Mouse (Mus musculus) brain, adult 10 weeks (tissue): Measurements from ENCODE around the gene Traf2. TPM values are rescaled to one million over a fixed set of nuclear protein-coding genes. Genes with fewer than 3 reads are reported as not detected.

Experiments used
- polyA plus RNA-seq: library from polyadenylated mRNA; stranded (reverse); fragments of 350-450 nt; fragmentation: Illumina TruSeq; extraction: RNeasy Lipid Tissue Mini Kit (QIAGEN cat#74804); gene quantifications from one replicate; pipeline ENCODE4 v1.2.3, GENCODE M21; 2015; ENCODE audit warnings: low read depth, low replicate concordance

Traf2 gene
- polyA plus RNA-seq, result 10.6 TPM

DNA sequence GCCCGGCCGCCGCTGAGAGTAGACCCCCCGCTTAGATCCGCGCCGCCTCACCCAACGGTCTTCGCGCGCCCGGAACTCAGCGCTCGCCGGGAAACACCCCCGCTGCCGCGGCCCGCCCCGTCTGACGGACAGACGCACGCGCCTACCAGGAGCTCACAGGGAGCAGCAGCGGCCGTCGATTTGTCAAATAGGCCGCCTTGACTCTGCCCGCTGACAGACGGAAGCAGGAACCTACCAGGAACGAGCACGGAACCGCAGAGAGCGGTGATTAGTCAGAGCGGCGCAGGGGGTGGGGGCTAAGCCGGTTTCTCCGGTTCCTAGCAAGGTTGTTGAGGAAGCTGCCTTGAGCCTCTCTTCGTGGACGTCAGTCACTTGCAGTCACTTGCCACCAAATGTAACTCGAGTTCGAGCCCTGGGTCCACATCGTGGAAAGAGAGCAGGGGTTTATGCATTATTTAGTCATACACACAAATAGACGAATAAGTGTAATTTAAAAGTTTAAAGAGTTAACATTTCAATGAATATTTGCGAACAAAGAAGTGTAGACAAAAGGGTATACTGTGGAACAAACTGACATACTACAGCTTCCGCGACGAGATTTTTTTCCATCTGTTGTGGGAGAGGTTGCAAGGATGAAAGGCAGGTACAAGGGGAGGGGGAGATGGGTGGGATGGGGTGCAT, at the start of gene Traf2:
Traf2 (minus strand) TSS at position 130 of the 681 bp plus-strand sequence.

DNA sequence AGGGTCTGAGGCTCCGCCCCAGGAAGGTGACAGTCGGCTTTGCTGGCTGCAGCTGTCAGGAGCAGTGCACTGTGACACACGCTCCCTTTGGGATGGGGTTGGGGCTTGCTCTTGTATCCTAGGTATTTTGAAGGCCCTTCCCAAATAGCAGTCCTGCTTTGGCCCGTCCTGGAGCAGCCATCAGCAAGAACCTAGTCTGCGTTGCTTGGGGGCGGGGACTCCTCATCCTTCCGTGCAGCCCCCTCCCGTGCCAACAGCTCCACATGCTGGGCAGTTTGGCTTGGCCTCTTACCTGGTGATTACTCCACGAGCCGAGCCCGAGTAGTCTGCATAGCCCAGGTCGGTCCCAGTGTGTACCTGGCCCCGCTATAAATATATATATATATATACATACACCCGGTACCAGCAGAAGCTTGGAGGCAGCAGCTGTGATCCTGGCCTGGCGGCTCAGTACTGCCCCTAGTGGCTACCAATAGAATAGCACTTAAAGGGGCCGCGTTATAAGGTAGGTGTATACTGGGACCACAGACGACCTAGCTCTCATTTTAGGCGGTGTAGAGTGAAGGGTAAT, 34.6 kb upstream of the Traf2 start, which contains the start of gene Ajm1:
Ajm1 (minus strand) TSS at position 464 of the 571 bp plus-strand sequence.

DNA sequence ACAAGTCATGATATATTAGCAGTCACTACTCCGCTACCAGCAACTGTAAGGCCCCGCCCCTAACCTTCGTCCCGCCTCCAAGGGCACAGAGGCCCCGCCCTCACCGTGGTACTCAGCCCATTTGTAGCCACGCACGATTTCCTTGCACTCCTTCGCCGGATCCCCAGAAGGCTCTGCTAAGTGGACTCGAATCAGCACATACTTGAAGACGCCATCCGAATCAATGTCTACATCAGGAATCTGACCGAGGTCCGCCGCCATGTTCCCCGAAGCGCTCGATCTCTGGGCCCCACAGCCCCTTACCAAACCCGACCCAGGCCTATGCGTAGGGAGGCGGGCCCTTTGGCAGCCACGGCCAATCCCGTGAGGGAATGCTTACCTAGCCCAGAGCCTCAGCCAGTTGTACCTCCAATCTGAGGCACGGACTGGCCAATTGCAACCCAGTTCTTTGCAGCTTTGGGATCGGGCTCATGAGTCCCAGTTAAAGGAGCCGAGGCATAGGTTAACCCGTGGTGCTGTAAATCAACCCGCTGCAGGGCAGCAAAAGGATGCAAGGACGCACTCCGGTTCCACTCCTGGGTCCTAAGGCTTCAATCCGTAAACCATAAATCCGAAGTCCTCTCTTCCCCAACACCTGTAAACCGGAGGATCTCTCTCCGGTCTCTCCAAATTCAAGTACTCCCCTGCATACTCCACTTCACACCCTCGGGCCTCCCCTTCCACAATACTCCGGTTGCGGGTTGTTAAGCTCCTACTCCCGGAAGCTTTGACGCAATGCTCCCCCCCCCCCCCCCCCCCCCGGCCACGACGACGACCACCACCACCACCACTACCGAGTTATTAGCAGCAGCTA, 28.1 kb upstream of the Traf2 start, which contains the start of the genes Mamdc4 and Phpt1:
Mamdc4 (minus strand) TSS at position 267 of the 853 bp plus-strand sequence.
Phpt1 (minus strand) TSS at position 646 of the 853 bp plus-strand sequence.

DNA sequence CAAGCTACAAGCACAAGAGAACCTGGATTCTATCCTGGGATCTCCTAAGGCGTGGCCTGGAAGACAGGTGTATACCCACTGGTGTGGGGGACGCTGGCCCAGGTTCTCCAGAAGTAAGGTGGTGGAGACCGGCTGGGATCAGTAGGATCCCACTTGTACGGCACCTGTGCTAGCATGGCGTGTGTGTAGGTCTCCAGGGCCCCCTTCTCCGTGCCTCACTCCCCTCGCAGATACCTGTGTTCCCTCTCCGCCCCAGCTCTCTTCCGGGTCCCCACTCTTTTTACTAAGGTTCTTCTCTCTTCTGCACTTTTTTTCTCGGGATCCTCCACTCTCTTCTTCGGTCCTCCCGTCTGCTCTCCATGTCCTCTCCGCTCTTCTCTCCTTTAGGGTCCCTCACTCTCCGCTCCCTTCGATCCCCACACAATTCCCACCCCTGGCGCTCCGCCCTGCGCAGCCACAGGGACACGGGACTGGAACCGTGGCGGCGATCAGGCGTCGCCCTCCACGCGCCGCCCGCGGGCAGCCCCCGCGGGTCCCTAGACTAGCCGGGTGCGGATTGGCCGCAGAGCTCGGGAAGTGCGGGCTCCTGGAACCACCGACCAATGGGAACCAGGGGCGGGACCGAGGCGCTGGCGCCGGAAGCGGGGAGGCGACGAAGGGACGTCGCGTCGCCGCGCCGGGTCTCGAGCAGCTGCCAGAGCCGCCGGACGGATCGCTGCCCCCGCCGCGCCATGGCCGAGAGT, 10.7 kb upstream of the Traf2 start, which contains the start of gene Edf1:
Edf1 (plus strand) TSS at position 627 of the 743 bp plus-strand sequence.

DNA sequence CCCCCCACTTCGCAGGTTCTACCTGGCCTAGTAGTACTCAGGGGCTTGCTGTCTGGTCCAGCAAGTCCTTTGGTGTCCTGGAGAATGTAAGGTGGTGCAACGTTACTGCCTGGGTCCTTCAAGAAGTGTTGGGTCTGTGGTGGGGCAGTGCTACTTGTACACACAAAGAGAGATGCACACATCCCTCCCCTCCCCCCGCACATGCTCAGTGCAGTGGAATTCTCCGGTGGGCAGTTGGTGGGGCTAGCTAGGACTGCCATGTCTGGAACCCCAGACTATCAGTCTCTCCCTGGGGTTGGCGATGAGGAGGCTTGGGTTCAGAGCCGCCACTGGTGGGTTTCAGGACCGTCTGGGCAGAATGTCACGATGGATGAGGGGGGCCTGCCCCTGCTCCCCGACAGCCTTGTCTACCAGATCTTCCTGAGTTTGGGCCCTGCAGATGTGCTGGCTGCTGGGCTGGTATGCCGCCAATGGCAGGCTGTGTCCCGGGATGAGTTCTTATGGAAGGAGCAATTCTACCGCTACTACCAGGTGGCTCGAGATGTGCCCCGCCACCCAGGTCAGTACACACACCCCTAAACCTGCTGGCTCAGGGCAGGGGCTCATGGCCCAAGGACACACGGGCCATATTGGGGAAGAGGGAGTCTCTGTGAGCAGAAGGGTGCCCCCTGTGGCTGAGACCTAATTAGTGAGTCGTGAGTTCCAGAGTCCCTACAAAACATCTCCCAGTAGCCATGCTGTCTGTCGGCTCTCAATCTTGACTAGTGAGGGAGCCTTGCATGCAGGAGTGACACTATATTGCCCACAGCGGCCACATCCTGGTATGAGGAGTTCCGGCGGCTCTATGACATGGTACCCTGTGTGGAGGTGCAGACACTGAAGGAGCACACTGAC, 44.9 kb downstream of the Traf2 start, which contains the start of gene C8g:
C8g (minus strand) TSS at position 127 of the 894 bp plus-strand sequence.

DNA sequence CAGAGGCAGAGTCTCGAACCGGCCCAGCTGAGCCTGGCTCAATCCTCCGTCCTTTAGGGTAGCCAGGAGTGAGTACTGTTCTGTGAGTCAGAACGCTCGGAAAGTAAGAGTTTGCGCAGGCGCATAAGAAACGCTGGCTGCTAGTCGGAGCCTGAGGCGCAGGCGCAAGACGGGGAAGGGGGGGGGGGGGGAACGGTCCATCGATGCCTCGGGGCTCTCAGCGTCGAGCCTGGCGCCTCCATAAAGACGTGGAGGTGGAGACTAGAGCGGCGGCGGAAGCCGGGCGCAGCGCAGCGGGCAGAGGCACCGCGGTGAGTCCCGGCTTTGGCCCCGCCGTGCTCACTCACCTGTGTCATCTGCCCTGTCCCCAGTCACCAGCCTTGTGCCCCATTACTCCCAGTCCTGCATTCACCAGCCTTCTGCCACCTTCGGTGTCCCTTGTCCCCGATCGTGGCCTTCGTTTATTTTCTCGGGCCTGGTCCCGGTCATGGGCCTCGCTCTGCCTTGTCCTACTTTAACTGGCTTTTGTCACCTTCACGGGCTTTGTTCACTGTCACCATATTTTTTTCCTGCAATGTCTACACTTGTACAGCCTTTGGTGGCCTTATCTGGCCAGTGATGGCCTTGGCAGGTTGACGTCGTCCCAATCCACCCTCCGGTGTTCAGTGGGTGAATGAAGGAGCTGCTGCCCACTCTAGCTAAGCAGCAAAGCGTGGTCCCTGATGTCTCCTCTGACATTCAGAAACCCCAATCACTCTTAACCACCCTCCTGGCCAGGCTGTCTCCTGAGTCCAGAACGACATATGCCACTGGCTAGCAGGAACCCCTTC, 45.9 kb downstream of the Traf2 start, which contains the start of gene Fbxw5:
Fbxw5 (plus strand) TSS at position 175 of the 830 bp plus-strand sequence.

DNA sequence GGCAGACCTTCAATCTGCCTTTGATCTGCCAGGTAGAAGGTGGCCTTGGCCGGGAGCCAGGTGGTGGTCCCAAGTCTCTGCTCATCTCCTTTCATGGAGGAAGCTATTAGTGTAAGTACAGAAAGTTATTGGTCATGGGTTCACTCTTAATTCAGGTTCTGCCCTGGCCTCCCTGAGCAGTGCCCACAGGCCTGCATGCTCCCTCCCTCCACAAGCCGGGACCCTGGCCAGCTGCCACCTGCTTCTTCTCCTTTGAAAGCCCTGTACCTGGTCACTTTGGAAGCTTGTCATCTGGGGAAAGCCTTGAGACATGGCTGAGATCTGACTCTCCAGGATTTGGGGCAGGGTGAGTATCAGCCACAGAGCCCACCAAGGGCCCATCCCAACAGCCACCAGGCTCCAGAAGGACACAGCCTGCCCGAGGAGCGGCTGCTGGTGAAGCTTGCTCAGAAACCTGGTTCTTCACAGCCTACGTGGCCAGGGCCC, 53.2 kb downstream of the Traf2 start, which contains the start of gene Lcn12:
Lcn12 (minus strand) TSS at position 436 of the 486 bp plus-strand sequence.

DNA sequence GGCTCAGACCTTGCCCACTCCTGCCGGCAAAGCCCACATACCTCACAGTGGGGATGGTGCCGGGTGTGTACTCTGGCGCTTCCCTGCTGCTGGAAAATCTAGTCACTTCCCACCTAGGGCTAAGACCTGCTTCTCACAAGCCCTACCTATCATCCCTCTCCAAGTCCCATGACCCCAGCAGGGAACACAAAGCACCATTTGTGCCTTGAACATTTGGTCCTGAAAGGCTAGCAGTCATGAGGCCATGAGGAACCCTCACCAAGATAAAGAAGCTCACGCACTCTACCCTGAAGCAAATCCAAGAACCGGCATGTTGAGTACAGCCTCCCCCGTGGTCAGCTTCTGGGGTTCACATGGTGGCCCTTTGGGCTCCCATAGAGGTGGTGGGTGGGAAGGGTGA, 76.8 kb downstream of the Traf2 start, which contains the start of gene Ptgds:
Ptgds (minus strand) TSS at position 78 of the 400 bp plus-strand sequence.

Other genes starting within 250 kb of the Traf2 start
- gene Grin1, start 227.8 kb downstream of the Traf2 start, polyA plus RNA-seq, result 267 TPM
- 51.8 TPM for gene Man1b1, start 214.6 kb downstream of the Traf2 start, polyA plus RNA-seq
- gene Dpp7, start 190.6 kb downstream of the Traf2 start, polyA plus RNA-seq, result 38.1 TPM
- 27.2 TPM for gene Uap1l1, start 181.3 kb downstream of the Traf2 start, polyA plus RNA-seq
- gene Sapcd2, start 174.6 kb downstream of the Traf2 start, polyA plus RNA-seq, result 2.5 TPM
- gene Entpd2, start 151.1 kb downstream of the Traf2 start, polyA plus RNA-seq, result 11.2 TPM
- gene Npdc1, start 147.6 kb downstream of the Traf2 start, polyA plus RNA-seq, result 274 TPM
- 1.1 TPM for gene Fut7, start 123.7 kb downstream of the Traf2 start, polyA plus RNA-seq
- 105 TPM for gene Abca2, start 118.2 kb downstream of the Traf2 start, polyA plus RNA-seq
- not detected for gene Clic3, start 90.1 kb downstream of the Traf2 start, polyA plus RNA-seq
- gene Paxx, start 85.8 kb downstream of the Traf2 start, polyA plus RNA-seq, result 96.2 TPM
- 2,295 TPM for gene Ptgds, start 76.9 kb downstream of the Traf2 start, polyA plus RNA-seq
- gene Lcn12, start 53.0 kb downstream of the Traf2 start, polyA plus RNA-seq, result not detected
- 96.2 TPM for gene Fbxw5, start 46.2 kb downstream of the Traf2 start, polyA plus RNA-seq
- gene C8g, start 45.2 kb downstream of the Traf2 start, polyA plus RNA-seq, result 1.9 TPM
- gene Edf1, start 10.9 kb upstream of the Traf2 start, polyA plus RNA-seq, result 365 TPM
- 0.95 TPM for gene Mamdc4, start 27.9 kb upstream of the Traf2 start, polyA plus RNA-seq
- 94.8 TPM for gene Phpt1, start 28.3 kb upstream of the Traf2 start, polyA plus RNA-seq
- gene Ajm1, start 34.8 kb upstream of the Traf2 start, polyA plus RNA-seq, result 44.4 TPM
- gene Rabl6, start 61.6 kb upstream of the Traf2 start, polyA plus RNA-seq, result 145 TPM
- not detected for gene Ccdc183, start 70.7 kb upstream of the Traf2 start, polyA plus RNA-seq
- gene Tmem141, start 75.1 kb upstream of the Traf2 start, polyA plus RNA-seq, result 54.0 TPM
- 0.79 TPM for gene Fcna, start 81.1 kb upstream of the Traf2 start, polyA plus RNA-seq
- not detected for gene Lcn8, start 106.2 kb upstream of the Traf2 start, polyA plus RNA-seq
- not detected for gene Lcn5, start 111.0 kb upstream of the Traf2 start, polyA plus RNA-seq
- gene Lcn6, start 129.8 kb upstream of the Traf2 start, polyA plus RNA-seq, result not detected
- not detected for gene Lcn10, start 135.8 kb upstream of the Traf2 start, polyA plus RNA-seq
- gene Obp2a, start 153.1 kb upstream of the Traf2 start, polyA plus RNA-seq, result not detected
- gene Bmyc, start 159.8 kb upstream of the Traf2 start, polyA plus RNA-seq, result 81.8 TPM
- gene Obp2b, start 190.1 kb upstream of the Traf2 start, polyA plus RNA-seq, result not detected
- not detected for gene Lcn3, start 218.6 kb upstream of the Traf2 start, polyA plus RNA-seq
- not detected for gene Lcn11, start 230.1 kb upstream of the Traf2 start, polyA plus RNA-seq
- not detected for gene Gm13539, start 235.3 kb upstream of the Traf2 start, polyA plus RNA-seq